Mouse (Mus musculus) midbrain, embryonic 15.5 days (tissue): ENCODE results near the gene Pla2g4f. TPM values are rescaled to one million over a fixed set of nuclear protein-coding genes. Genes with fewer than 3 reads are reported as not detected.

Source experiments
- ATAC-seq: fragments of 200-750 bp; cut with Nextera tagmentation; replicated peaks from 2 replicates; pipeline ENCODE4 v1.8.0; 2017; ENCODE audit warnings: moderate TSS enrichment
- H3K27ac ChIP-seq: fragments of 300-500 bp; sonication (generic); 2 replicates; pipeline ENCODE4 v1.5.1; 2015; ENCODE audit warnings: mild to moderate bottlenecking, inconsistent platforms
- H3K27me3 ChIP-seq: fragments of 300-500 bp; sonication (generic); replicated peaks from 2 replicates; pipeline ENCODE4 v1.6.1; 2015; ENCODE audit warnings: inconsistent platforms
- H3K36me3 ChIP-seq: fragments of 300-500 bp; sonication (generic); replicated peaks from 2 replicates; pipeline ENCODE4 v1.6.1; 2015; ENCODE audit warnings: inconsistent platforms
- H3K4me1 ChIP-seq: fragments of 300-500 bp; sonication (generic); 2 replicates; pipeline ENCODE4 v1.6.1; 2015; ENCODE audit warnings: inconsistent platforms
- H3K4me2 ChIP-seq: fragments of 300-500 bp; sonication (generic); 2 replicates; pipeline ENCODE4 v1.6.1; 2015; ENCODE audit warnings: inconsistent platforms, mild to moderate bottlenecking, moderate library complexity
- H3K4me3 ChIP-seq: fragments of 300-500 bp; sonication (generic); 2 replicates; pipeline ENCODE4 v1.5.1; 2015; ENCODE audit warnings: mild to moderate bottlenecking, inconsistent platforms
- H3K9ac ChIP-seq: fragments of 300-500 bp; sonication (generic); 2 replicates; pipeline ENCODE4 v1.6.1; 2015; ENCODE audit warnings: mild to moderate bottlenecking, inconsistent platforms
- H3K9me3 ChIP-seq: fragments of 300-500 bp; sonication (generic); 2 replicates; pipeline ENCODE4 v1.6.1; 2016; ENCODE audit warnings: inconsistent platforms
- WGBS: fragments of 180-500 bp; shearing (Covaris S2); methylation state at CpG from one replicate; pipeline ENCODE4 v1.1.7; 2015; ENCODE audit warnings: mixed read lengths; 5-methylcytosine and 5-hydroxymethylcytosine counted together
- polyA plus RNA-seq: library from polyadenylated mRNA; unstranded; fragments of >200 nt; fragmentation: Nextera tagmentation; extraction: Ambion mirVana; gene quantifications from 2 replicates; pipeline ENCODE4 v1.2.1, GENCODE M21; 2015

Pla2g4f gene
- polyA plus RNA-seq, 1 experiment from 2014 or later = not detected

DNA sequence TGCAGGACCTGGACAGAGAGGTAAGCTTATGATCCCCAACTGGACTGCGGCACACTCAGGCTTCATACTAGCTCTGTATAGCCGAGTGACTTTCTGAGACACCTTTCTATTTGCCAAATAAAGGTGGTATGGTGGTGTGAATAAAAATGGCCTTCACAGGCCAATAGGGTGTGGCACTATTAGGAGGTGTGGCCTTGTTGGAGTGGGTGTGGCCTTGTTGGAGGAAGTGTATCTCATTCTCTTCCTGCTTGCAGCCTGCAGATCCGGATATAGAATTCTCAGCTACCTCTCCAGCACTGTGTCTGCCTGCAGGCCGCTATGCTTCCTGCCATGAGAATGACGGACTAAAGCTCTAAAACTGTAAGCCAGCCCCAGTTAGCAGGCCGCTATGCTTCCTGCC, 12.9 kb downstream of the Pla2g4f start:
- H3K4me1 ChIP-seq = no peaks in the 10 kb centered on the region
- H3K27me3 ChIP-seq = no peaks in the 10 kb centered on the region
- no peak overlapping the region for H3K9ac ChIP-seq
- no peak overlapping the region for H3K4me2 ChIP-seq
- WGBS = 94% methylated on average over 6 of the region's 6 CpGs
- ATAC-seq = no peak
- no peak overlapping the region for H3K27ac ChIP-seq
- H3K36me3 ChIP-seq = no peaks in the 10 kb centered on the region
- H3K9me3 ChIP-seq = no peaks in the 10 kb centered on the region
- H3K4me3 ChIP-seq = no peak overlapping the region

DNA sequence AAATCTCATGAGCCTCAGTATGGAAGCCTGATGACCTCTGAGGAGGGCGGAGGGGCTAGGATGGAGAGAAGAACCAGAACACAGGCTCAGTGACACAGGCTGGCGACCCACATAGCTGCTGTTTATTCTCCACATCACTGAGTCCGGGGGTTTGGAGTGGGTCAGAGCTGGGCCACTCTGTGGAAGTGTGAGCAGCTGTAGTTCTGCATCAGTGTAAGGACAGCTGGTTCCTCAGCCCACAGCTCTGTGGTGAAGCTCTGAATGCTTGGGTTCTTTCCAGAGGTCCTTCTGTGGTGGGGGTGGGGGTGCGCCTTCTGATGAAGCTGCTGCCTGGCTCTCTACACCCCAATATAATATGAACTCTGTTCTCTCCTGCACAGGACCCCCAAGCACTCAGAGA, 14.1 kb downstream of the Pla2g4f start:
- H3K36me3 ChIP-seq = no peaks in the 10 kb centered on the region
- no peak overlapping the region for H3K4me3 ChIP-seq
- ATAC-seq = no peak
- no peaks in the 10 kb centered on the region for H3K27me3 ChIP-seq
- no peak overlapping the region for H3K4me2 ChIP-seq
- H3K27ac ChIP-seq = no peak overlapping the region
- H3K4me1 ChIP-seq = no peaks in the 10 kb centered on the region
- WGBS = 85% methylated on average over 4 of the region's 4 CpGs
- H3K9ac ChIP-seq = no peak overlapping the region
- no peaks in the 10 kb centered on the region for H3K9me3 ChIP-seq

DNA sequence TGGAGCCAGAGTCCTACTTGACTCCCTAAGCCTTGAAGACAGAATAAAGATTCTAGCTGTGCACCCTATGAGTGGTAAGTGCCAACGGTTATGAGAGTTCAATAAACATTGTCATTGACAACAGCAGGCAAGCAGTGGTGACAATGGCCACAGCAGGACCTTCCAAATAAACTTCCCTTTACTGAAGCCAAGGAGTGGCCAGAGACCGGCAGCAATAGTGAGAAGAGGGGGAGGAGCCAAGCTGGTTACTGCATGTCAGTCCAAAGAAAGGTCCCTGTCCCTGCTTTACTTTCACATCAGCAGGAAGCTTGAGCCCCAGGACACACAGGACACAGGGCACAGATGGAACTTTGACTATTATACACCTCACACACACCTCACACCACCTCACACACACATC, 17.8 kb downstream of the Pla2g4f start:
- no peaks in the 10 kb centered on the region for H3K9me3 ChIP-seq
- ATAC-seq = no peak

DNA sequence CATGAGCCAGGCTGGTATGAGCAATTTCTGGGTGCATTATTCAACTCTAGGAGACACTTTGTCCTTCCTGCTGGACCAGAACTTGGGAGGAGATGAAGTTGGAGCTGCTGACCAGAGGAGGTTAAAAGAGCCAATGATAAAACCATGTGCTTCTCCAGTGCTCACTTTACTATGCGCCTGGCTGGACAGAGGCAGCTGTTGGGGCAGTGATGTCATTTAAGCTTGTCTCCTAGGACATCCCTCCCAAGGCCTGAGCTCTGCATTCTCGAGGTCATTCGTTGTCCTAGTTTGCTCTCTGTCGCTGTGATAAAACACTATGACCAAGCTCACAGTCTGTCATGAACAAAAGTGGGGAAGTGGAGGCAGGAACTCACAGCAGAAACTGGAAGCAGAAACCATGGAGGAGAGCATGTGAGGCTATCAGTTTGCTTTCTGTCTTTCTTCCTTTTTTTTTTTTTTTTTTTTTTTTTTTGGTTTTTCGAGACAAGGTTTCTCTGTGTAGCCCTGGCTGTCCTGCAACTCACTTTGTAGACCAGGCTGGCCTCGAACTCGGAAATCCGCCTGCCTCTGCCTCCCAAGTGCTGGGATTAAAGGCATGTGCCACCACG, 22.4 kb downstream of the Pla2g4f start:
- no peaks in the 10 kb centered on the region for H3K4me1 ChIP-seq
- H3K36me3 ChIP-seq = no peaks in the 10 kb centered on the region
- H3K4me2 ChIP-seq = no peak overlapping the region
- H3K9me3 ChIP-seq = no peaks in the 10 kb centered on the region
- H3K27me3 ChIP-seq = no peaks in the 10 kb centered on the region
- no peak overlapping the region for H3K27ac ChIP-seq
- WGBS = 90% methylated on average over 8 of the region's 9 CpGs
- H3K4me3 ChIP-seq = no peak overlapping the region
- no peak for ATAC-seq
- no peak overlapping the region for H3K9ac ChIP-seq

More for the DNA sequence above, 17.8 kb downstream of the Pla2g4f start:
- Histone ChIP-seq H3K9ac (no peak overlapping the region), H3K27me3 (no peaks in the 10 kb centered on the region), H3K4me3 (no peak overlapping the region), H3K4me1 (no peaks in the 10 kb centered on the region), H3K36me3 (no peaks in the 10 kb centered on the region), H3K27ac (no peak overlapping the region), H3K4me2 (no peak overlapping the region)
- WGBS = 13% methylated on average over 2 of the region's 2 CpGs

DNA sequence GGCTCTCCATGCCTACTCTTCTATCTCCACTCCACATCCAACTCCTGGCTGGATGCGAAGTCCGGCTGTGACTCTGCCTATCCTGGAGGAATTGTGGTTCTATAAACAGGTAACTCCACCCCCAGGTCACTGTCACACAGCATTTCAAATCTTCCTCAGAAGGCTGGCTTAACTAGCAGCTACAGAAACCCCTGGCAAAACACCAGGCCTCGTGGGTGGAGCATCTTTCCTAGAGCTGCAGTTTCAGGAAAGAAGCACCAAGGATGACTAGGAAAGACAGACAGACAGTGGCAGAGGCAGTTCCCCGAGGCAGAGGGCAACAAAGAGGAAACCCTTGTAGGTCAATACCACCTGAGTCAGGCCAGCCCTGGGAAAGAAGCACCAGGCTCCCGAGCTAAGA, 25.0 kb downstream of the Pla2g4f start, which contains the start of gene Pla2g4d:
Pla2g4d (minus strand) TSS at position 203 of the 400 bp plus-strand sequence.
- Histone ChIP-seq H3K27ac (no peak within 1 kb of the TSS), H3K4me3 (no peak within 1 kb of the TSS), H3K27me3 (no peaks in the 10 kb centered on the region), H3K4me1 (no peaks in the 10 kb centered on the region), H3K4me2 (no peak within 1 kb of the TSS), H3K36me3 (no peaks in the 10 kb centered on the region), H3K9ac (no peak within 1 kb of the TSS), H3K9me3 (no peaks in the 10 kb centered on the region)
- no peak for ATAC-seq
- WGBS = 78% methylated on average over 5 of the region's 5 CpGs

DNA sequence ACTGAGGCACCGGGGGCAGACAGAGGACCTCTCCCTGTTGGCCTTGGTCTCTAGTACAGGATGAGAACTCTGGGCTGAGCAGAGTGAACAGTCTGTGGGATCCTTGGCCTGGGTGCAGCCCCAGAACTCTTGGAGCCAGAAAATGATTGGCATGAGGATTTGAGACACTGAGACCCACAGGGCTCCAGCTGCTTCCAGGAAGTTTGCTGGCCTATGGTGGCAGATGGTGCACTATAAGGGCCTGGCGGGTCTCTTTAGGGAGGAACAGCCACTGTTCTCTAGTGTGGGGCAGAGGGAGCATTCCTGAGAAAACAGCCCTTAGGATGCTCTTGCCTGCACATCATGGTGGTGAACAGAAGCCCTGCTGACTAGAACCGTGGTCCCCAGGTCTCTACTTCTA, 25.6 kb downstream of the Pla2g4f start:
- Histone ChIP-seq H3K27me3 (no peaks in the 10 kb centered on the region), H3K27ac (no peak overlapping the region), H3K4me3 (no peak overlapping the region), H3K36me3 (no peaks in the 10 kb centered on the region), H3K4me2 (no peak overlapping the region), H3K4me1 (no peaks in the 10 kb centered on the region), H3K9me3 (no peaks in the 10 kb centered on the region), H3K9ac (no peak overlapping the region)
- 87% methylated on average over 3 of the region's 3 CpGs for WGBS
- no peak for ATAC-seq

DNA sequence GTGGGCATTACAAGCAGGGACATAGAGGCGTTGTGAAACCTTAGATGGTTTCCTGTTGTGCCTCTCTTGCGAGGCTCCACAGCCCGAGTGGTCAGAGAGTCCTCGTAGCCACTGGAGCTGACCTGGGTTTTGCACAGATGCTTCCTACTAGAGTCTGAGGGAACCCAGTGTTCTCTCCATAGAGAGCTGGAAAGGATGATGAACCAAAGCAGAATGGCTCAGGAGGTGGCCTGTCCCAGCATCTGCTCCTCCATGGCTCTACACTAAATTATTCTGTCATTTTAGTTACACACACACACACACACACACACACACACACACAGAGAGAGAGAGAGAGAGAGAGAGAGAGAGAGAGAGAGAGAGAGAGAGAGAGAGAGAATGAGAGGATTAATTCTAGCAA, 28.3 kb downstream of the Pla2g4f start:
- Histone ChIP-seq H3K27ac (no peak overlapping the region), H3K4me3 (no peak overlapping the region), H3K9me3 (no peaks in the 10 kb centered on the region), H3K27me3 (no peaks in the 10 kb centered on the region), H3K36me3 (no peaks in the 10 kb centered on the region), H3K4me1 (no peaks in the 10 kb centered on the region), H3K9ac (no peak overlapping the region), H3K4me2 (no peak overlapping the region)
- no peak for ATAC-seq
- WGBS = 77% methylated on average over 4 of the region's 4 CpGs

DNA sequence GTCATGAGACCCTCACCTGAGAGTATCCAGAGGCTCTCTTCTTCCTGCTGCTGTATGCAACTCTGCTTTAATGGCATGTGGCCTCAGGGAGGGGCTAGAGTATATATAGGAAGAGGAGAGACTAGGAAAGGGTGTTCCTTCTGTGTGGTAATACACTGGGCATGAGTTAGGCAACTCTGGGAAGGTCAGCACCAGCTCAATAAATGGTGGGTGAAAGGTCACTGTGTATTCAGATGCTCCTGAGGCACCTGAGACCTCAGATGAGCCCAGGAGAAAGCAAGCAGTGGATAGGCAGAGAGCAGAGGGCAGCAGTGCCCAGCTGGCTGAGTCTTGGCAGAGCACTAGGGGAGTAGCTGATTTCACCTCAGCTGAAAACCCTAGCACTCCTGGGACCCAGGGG, 29.3 kb downstream of the Pla2g4f start:
- no peak for ATAC-seq
- Histone ChIP-seq H3K4me2 (no peak overlapping the region), H3K27ac (no peak overlapping the region), H3K4me3 (no peak overlapping the region), H3K9ac (no peak overlapping the region), H3K27me3 (no peaks in the 10 kb centered on the region), H3K9me3 (no peaks in the 10 kb centered on the region), H3K36me3 (no peaks in the 10 kb centered on the region), H3K4me1 (no peaks in the 10 kb centered on the region)

DNA sequence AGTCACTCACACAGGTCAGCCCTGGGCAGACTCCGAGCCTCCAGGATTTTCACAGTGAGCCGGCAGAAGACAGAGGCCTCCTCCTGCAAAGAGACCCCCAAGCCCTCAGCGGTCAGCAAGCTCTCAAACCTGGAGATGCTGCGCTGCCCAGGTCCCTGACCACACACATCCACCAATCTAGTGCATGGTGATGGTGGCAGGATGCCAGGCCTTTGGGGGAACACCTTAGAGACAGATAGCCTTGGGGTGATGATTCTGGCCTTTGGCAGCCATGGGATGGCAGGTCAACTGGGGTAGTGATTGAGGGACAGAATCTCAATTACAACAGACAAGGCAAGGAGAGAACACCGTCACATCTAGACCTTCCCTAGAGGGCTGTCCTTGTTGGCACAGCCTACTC, 29.9 kb downstream of the Pla2g4f start:
- no peaks in the 10 kb centered on the region for H3K4me1 ChIP-seq
- WGBS = 76% methylated on average over 5 of the region's 5 CpGs
- H3K4me3 ChIP-seq = no peak overlapping the region
- no peak overlapping the region for H3K9ac ChIP-seq
- H3K36me3 ChIP-seq = no peaks in the 10 kb centered on the region
- H3K9me3 ChIP-seq = no peaks in the 10 kb centered on the region
- H3K27ac ChIP-seq = no peak overlapping the region
- no peaks in the 10 kb centered on the region for H3K27me3 ChIP-seq
- ATAC-seq = no peak
- H3K4me2 ChIP-seq = no peak overlapping the region

DNA sequence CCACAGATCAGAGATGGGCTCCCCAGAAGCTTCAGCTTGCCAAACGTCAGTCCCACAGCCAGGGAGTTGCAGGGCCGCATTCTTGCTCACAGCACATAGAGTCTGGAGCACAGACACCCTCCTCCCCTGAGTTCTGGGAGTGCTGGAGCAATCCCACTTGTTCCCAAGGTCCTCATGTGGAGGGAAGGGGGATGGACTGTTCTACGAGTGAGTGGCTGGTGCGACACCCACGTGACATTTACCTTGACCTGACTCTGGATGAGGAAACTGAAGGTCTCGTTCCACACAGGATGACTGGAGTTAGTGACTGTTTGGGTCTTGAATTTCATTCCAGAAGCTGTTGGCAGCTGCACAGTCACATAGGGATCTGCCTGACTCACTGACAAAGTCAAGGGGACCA, 30.4 kb downstream of the Pla2g4f start:
- WGBS = 62% methylated on average over 6 of the region's 6 CpGs
- no peak overlapping the region for H3K4me2 ChIP-seq

DNA sequence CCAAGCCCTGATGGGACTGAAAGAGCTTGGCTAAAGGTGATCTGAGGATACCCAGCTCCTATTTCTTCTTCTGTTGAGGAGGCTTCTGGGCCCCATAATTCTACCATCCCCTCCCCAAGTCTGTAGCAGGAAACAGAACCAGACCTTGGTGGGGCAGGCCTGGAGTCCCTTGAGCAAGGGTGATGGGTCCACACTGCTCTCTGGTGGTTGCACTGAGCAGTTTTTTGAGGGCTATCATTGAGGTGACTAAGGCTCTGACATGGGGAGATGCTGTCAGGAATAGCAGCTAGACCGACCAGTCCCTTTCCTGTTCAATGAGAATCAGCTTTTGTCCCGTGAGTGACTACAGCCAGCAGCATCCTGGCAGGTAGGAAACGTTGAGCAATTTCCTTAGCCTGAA, 32.7 kb downstream of the Pla2g4f start:
- no peak overlapping the region for H3K4me3 ChIP-seq
- H3K4me2 ChIP-seq = no peak overlapping the region
- 54% methylated on average over 3 of the region's 3 CpGs for WGBS
- no peak overlapping the region for H3K9ac ChIP-seq
- H3K4me1 ChIP-seq = no peaks in the 10 kb centered on the region
- no peaks in the 10 kb centered on the region for H3K27me3 ChIP-seq
- no peaks in the 10 kb centered on the region for H3K9me3 ChIP-seq
- ATAC-seq = no peak
- H3K36me3 ChIP-seq = no peaks in the 10 kb centered on the region
- H3K27ac ChIP-seq = no peak overlapping the region

More for the DNA sequence above, 30.4 kb downstream of the Pla2g4f start:
- Histone ChIP-seq H3K27ac (no peak overlapping the region), H3K36me3 (no peaks in the 10 kb centered on the region), H3K9me3 (no peaks in the 10 kb centered on the region), H3K4me3 (no peak overlapping the region), H3K4me1 (no peaks in the 10 kb centered on the region), H3K9ac (no peak overlapping the region), H3K27me3 (no peaks in the 10 kb centered on the region)
- ATAC-seq = no peak

DNA sequence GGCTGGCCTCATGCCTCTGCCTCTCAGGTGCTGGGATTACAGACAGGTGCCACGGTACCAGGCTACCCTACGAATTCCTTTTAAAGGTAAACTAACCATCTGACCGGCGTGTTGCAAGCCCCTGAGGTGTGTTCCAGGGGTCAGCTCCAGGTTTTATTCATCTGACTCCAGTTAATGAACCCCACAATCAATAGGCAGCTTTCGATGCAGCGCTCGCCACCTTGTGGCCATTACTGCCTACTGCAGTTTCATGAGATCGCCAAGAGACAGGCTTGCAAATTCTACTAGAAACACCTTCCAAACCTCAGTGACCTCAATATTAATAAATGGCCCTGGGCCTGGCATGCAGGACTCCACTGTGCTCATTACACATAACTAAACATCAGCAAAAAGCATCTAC, 34.0 kb downstream of the Pla2g4f start:
- no peak overlapping the region for H3K4me3 ChIP-seq
- H3K27me3 ChIP-seq = no peaks in the 10 kb centered on the region
- no peaks in the 10 kb centered on the region for H3K36me3 ChIP-seq
- 14% methylated on average over 8 of the region's 8 CpGs for WGBS
- no peaks in the 10 kb centered on the region for H3K4me1 ChIP-seq
- no peaks in the 10 kb centered on the region for H3K9me3 ChIP-seq
- H3K4me2 ChIP-seq = no peak overlapping the region
- no peak overlapping the region for H3K9ac ChIP-seq
- H3K27ac ChIP-seq = no peak overlapping the region
- no peak for ATAC-seq

DNA sequence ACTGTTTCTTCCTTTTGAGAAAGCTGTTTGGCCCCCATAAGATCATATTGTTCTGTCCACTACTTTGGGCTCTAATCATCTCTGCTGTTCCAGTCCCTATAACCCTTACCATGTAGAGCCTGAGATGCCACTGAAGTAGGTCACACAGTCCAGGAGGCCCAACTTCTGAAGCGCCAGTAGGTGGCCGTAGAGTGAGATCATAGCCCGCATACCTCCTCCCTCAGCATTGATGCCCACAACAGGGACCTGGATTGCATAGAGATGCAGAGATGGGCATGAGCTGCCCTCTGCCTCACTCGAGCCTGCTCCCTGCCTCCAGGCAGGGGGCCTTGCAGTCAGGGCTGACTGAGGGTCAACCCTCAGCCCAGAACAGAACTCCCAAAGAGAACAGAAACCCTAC, 37.0 kb downstream of the Pla2g4f start:
- Histone ChIP-seq H3K4me1 (no peaks in the 10 kb centered on the region), H3K36me3 (no peaks in the 10 kb centered on the region), H3K4me3 (no peak overlapping the region), H3K4me2 (no peak overlapping the region), H3K27me3 (no peaks in the 10 kb centered on the region), H3K27ac (no peak overlapping the region), H3K9ac (no peak overlapping the region), H3K9me3 (no peaks in the 10 kb centered on the region)
- no peak for ATAC-seq
- 81% methylated on average over 4 of the region's 4 CpGs for WGBS
